Mouse (Mus musculus) forebrain, embryonic 12.5 days (tissue): ENCODE measurements at regions not wholly inside any gene's neighbourhood (a gene's known extent, or its start where the extent isn't known, plus 50 kb on each side); places are given as distances from the start of the nearest gene placed in this dataset.
A peak's percentile ranks its signal among the peaks of the same experiment; 100 is the strongest.

ENCODE experiments used
- ATAC-seq: fragments of 200-750 bp; cut with Nextera tagmentation; 2 replicates; pipeline ENCODE4 v1.8.0; 2017; ENCODE audit warnings: moderate TSS enrichment; ENCODE audit not compliant: low FRiP score
- H3K27ac ChIP-seq: fragments of 300-500 bp; sonication (generic); 2 replicates; pipeline ENCODE4 v1.5.1; 2016; ENCODE audit warnings: mild to moderate bottlenecking
- H3K27me3 ChIP-seq: fragments of 300-500 bp; sonication (generic); 2 replicates; pipeline ENCODE4 v1.6.1; 2016; ENCODE audit warnings: mild to moderate bottlenecking
- H3K36me3 ChIP-seq: fragments of 300-500 bp; sonication (generic); replicated peaks from 2 replicates; pipeline ENCODE4 v1.6.1; 2016; ENCODE audit warnings: mild to moderate bottlenecking
- H3K4me1 ChIP-seq: fragments of 300-500 bp; sonication (generic); 2 replicates; pipeline ENCODE4 v1.6.1; 2016
- H3K4me2 ChIP-seq: fragments of 300-500 bp; sonication (generic); 2 replicates; pipeline ENCODE4 v1.6.1; 2016; ENCODE audit warnings: mild to moderate bottlenecking, moderate library complexity
- H3K4me3 ChIP-seq: fragments of 300-500 bp; sonication (generic); replicated peaks from 2 replicates; pipeline ENCODE4 v1.5.1; 2016; ENCODE audit warnings: mild to moderate bottlenecking
- H3K9ac ChIP-seq: fragments of 300-500 bp; sonication (generic); 2 replicates; pipeline ENCODE4 v1.6.1; 2016; ENCODE audit warnings: mild to moderate bottlenecking
- H3K9me3 ChIP-seq: fragments of 300-500 bp; sonication (generic); 2 replicates; pipeline ENCODE4 v1.6.1; 2016
- WGBS: fragments of 180-500 bp; shearing (Covaris S2); methylation state at CpG from one replicate; pipeline ENCODE4 v1.1.7; 2016; 5-methylcytosine and 5-hydroxymethylcytosine counted together

GRCm38 (mm10) chr8:8938536-8938935, 248.2 kb upstream of the Arglu1 start:
- Histone ChIP-seq H3K36me3 (no peaks in the 10 kb centered on the region), H3K9ac (no peak overlapping the region), H3K4me1 (peaks cover 10% of the 10 kb centered on the region; the same call in 1 of the 2 replicates), H3K4me3 (no peak overlapping the region), H3K9me3 (no peaks in the 10 kb centered on the region), H3K27me3 (0 out of 2 replicates have a peak, but pooled peaks cover 6% of the 10 kb centered on the region), H3K4me2 (no peak overlapping the region), H3K27ac (no peak overlapping the region)
- ATAC-seq: no peak
- 84% methylated on average over 7 of the region's 7 CpGs for WGBS

GRCm38 (mm10) chr8:8932466-8932865, 242.1 kb upstream of the Arglu1 start:
- Histone ChIP-seq H3K9me3 (no peaks in the 10 kb centered on the region), H3K27ac (no peak overlapping the region), H3K4me3 (no peak overlapping the region), H3K4me1 (no peaks in the 10 kb centered on the region), H3K36me3 (no peaks in the 10 kb centered on the region), H3K9ac (no peak overlapping the region), H3K27me3 (no peaks in the 10 kb centered on the region), H3K4me2 (no peak overlapping the region)
- WGBS: 67% methylated on average over 3 of the region's 3 CpGs
- no peak for ATAC-seq

GRCm38 (mm10) chr8:8931746-8932145, 241.4 kb upstream of the Arglu1 start:
- Histone ChIP-seq H3K36me3 (no peaks in the 10 kb centered on the region), H3K27ac (no peak overlapping the region), H3K4me2 (no peak overlapping the region), H3K4me3 (no peak overlapping the region), H3K4me1 (no peaks in the 10 kb centered on the region), H3K9me3 (no peaks in the 10 kb centered on the region), H3K9ac (no peak overlapping the region), H3K27me3 (no peaks in the 10 kb centered on the region)
- WGBS: 85% methylated on average over 6 of the region's 6 CpGs
- ATAC-seq: no peak

GRCm38 (mm10) chr8:8928074-8928862, 237.9 kb upstream of the Arglu1 start:
- H3K4me1 ChIP-seq: no peaks in the 10 kb centered on the region
- 71% methylated on average over 18 of the region's 18 CpGs for WGBS
- ATAC-seq: 0 out of 2 replicates have a peak, but pooled peaks have one; percentile 23

GRCm38 (mm10) chr8:8921446-8921845, 231.1 kb upstream of the Arglu1 start:
- no peaks in the 10 kb centered on the region for H3K9me3 ChIP-seq
- no peak overlapping the region for H3K9ac ChIP-seq
- H3K27ac ChIP-seq: no peak overlapping the region
- H3K4me1 ChIP-seq: peaks cover 16% of the 10 kb centered on the region
- H3K36me3 ChIP-seq: no peaks in the 10 kb centered on the region
- WGBS: 23% methylated on average over 2 of the region's 2 CpGs
- H3K4me2 ChIP-seq: no peak overlapping the region
- no peaks in the 10 kb centered on the region for H3K27me3 ChIP-seq
- ATAC-seq: no peak
- H3K4me3 ChIP-seq: no peak overlapping the region

More at GRCm38 (mm10) chr8:8928074-8928862, 237.9 kb upstream of the Arglu1 start:
- H3K36me3 ChIP-seq: no peaks in the 10 kb centered on the region
- no peak overlapping the region for H3K4me2 ChIP-seq
- H3K27ac ChIP-seq: no peak overlapping the region
- no peak overlapping the region for H3K9ac ChIP-seq
- no peaks in the 10 kb centered on the region for H3K9me3 ChIP-seq
- no peak overlapping the region for H3K4me3 ChIP-seq
- H3K27me3 ChIP-seq: no peaks in the 10 kb centered on the region

GRCm38 (mm10) chr8:8919582-8920503, 229.5 kb upstream of the Arglu1 start:
- no peak overlapping the region for H3K27ac ChIP-seq
- H3K4me2 ChIP-seq: no peak overlapping the region
- no peaks in the 10 kb centered on the region for H3K27me3 ChIP-seq
- ATAC-seq: peak; percentile 30; the same call in 1 of the 2 replicates
- H3K4me3 ChIP-seq: no peak overlapping the region
- H3K9me3 ChIP-seq: peaks cover 5% of the 10 kb centered on the region; the same call in 1 of the 2 replicates
- no peaks in the 10 kb centered on the region for H3K36me3 ChIP-seq
- H3K4me1 ChIP-seq: peaks cover 16% of the 10 kb centered on the region
- 12% methylated on average over 11 of the region's 11 CpGs for WGBS
- H3K9ac ChIP-seq: no peak overlapping the region

- peaks cover 16% of the 10 kb centered on the region for H3K4me1 ChIP-seq
- no peak overlapping the region for H3K4me2 ChIP-seq
- peaks cover 7% of the 10 kb centered on the region; the same call in 1 of the 2 replicates for H3K9me3 ChIP-seq
- no peak overlapping the region for H3K27ac ChIP-seq
- H3K9ac ChIP-seq: no peak overlapping the region
- no peaks in the 10 kb centered on the region for H3K36me3 ChIP-seq
- no peak for ATAC-seq
- H3K27me3 ChIP-seq: no peaks in the 10 kb centered on the region
- 47% methylated on average over 9 of the region's 9 CpGs for whole genome bisulfite sequencing
- no peak overlapping the region for H3K4me3 ChIP-seq
Measured at GRCm38 (mm10) chr8:8919040-8919439, 228.7 kb upstream of the Arglu1 start.

- WGBS: 50% methylated on average over 7 of the region's 7 CpGs
- no peaks in the 10 kb centered on the region for H3K36me3 ChIP-seq
Measured at GRCm38 (mm10) chr8:8907478-8908165, 217.3 kb upstream of the Arglu1 start.

GRCm38 (mm10) chr8:8892996-8893395, 202.7 kb upstream of the Arglu1 start:
- 12% methylated on average over 3 of the region's 3 CpGs for WGBS
- H3K9me3 ChIP-seq: no peaks in the 10 kb centered on the region
- no peak overlapping the region for H3K27ac ChIP-seq
- H3K27me3 ChIP-seq: no peaks in the 10 kb centered on the region
- H3K4me2 ChIP-seq: no peak overlapping the region
- no peak overlapping the region for H3K9ac ChIP-seq
- ATAC-seq: no peak
- H3K36me3 ChIP-seq: no peaks in the 10 kb centered on the region
- no peaks in the 10 kb centered on the region for H3K4me1 ChIP-seq
- no peak overlapping the region for H3K4me3 ChIP-seq

More at GRCm38 (mm10) chr8:8907478-8908165, 217.3 kb upstream of the Arglu1 start:
- no peak for ATAC-seq
- H3K9ac ChIP-seq: no peak overlapping the region
- peaks cover 13% of the 10 kb centered on the region; the same call in 1 of the 2 replicates for H3K4me1 ChIP-seq
- no peak overlapping the region for H3K4me2 ChIP-seq
- H3K27ac ChIP-seq: no peak overlapping the region
- no peaks in the 10 kb centered on the region for H3K27me3 ChIP-seq
- no peaks in the 10 kb centered on the region for H3K9me3 ChIP-seq
- no peak overlapping the region for H3K4me3 ChIP-seq

GRCm38 (mm10) chr8:8877286-8877685, 187.0 kb upstream of the Arglu1 start:
- no peaks in the 10 kb centered on the region for H3K9me3 ChIP-seq
- ATAC-seq: peak; percentile 30; the same call in 1 of the 2 replicates
- no peak overlapping the region for H3K27ac ChIP-seq
- 18% methylated on average over 5 of the region's 5 CpGs for WGBS
- peaks cover 13% of the 10 kb centered on the region; the same call in 1 of the 2 replicates for H3K4me1 ChIP-seq
- H3K9ac ChIP-seq: no peak overlapping the region
- H3K27me3 ChIP-seq: peaks cover 33% of the 10 kb centered on the region
- H3K4me2 ChIP-seq: no peak overlapping the region
- H3K4me3 ChIP-seq: no peak overlapping the region
- no peaks in the 10 kb centered on the region for H3K36me3 ChIP-seq

- WGBS: 23% methylated on average over 9 of the region's 9 CpGs
- Histone ChIP-seq H3K36me3 (no peaks in the 10 kb centered on the region), H3K4me3 (no peak overlapping the region), H3K27ac (no peak overlapping the region), H3K4me2 (no peak overlapping the region), H3K4me1 (peaks cover 13% of the 10 kb centered on the region; the same call in 1 of the 2 replicates), H3K9ac (no peak overlapping the region), H3K27me3 (peaks cover 37% of the 10 kb centered on the region), H3K9me3 (no peaks in the 10 kb centered on the region)
- ATAC-seq: 0 out of 2 replicates have a peak, but pooled peaks have one; percentile 44
Measured at GRCm38 (mm10) chr8:8876879-8877278, 186.6 kb upstream of the Arglu1 start.

GRCm38 (mm10) chr8:8876469-8876868, 186.1 kb upstream of the Arglu1 start:
- no peak for ATAC-seq
- Histone ChIP-seq H3K4me2 (no peak overlapping the region), H3K9me3 (no peaks in the 10 kb centered on the region), H3K27ac (no peak overlapping the region), H3K4me3 (no peak overlapping the region), H3K9ac (no peak overlapping the region), H3K27me3 (peaks cover 42% of the 10 kb centered on the region), H3K4me1 (peaks cover 13% of the 10 kb centered on the region; the same call in 1 of the 2 replicates), H3K36me3 (no peaks in the 10 kb centered on the region)
- 73% methylated on average over 6 of the region's 6 CpGs for WGBS
